Comparison of ENCODE assay signal across 25 mouse cellular contexts in the genomic region with DNA sequence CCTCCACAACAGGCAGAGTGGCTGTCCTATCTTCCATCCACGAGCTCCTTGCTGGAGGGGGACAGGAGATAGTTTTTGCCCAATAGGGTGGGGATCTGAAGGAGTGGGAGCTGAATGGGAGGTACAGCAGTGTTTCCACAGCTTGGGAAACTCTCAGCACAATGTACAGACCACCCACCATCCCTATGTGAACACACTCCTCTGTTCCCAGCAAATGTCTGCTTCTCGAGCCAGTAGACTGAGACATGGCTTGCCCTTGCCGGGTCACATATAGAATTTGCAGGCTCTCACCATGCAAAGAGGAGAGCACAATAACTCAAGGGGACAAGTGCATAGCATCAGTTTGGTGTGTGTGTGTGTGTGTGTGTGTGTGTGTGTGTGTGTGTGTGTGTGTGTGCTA. TPM values are rescaled to one million over a fixed set of nuclear protein-coding genes. Genes with fewer than 3 reads are reported as not detected.
DNase-seq lines count a peak whose midpoint lies in the region; ATAC-seq and TF ChIP-seq lines count a peak whose summit lies in the region.
"Had no signal": no experiment of that assay in that cellular context is flagged by ENCODE, and none has a peak within 500 bp of the region (broad histone marks: within the 10 kb centered on the region; RNA-seq: fewer than 3 reads in every experiment).

No protein-coding gene starts in this region.

- no peaks in the 10 kb centered on the region for H3K9me3 ChIP-seq in heart, embryonic 12.5 days (replicated peaks)
- no peaks in the 10 kb centered on the region for H3K9me3 ChIP-seq in heart, postnatal 0 days (replicated peaks; ENCODE audit: control insufficient read depth, low read length)
- H3K9me3 ChIP-seq in lung, embryonic 16.5 days (ENCODE audit: control insufficient read depth, low read length), result no peaks in the 10 kb centered on the region
- no peaks in the 10 kb centered on the region for H3K9me3 ChIP-seq in stomach, embryonic 16.5 days (replicated peaks; ENCODE audit: control insufficient read depth, low read length)
- H3K9me3 ChIP-seq: embryonic facial prominence, embryonic 10.5 days; embryonic facial prominence, embryonic 15.5 days; forebrain, embryonic 12.5 days; hindbrain, embryonic 10.5 days; hindbrain, embryonic 15.5 days; liver, embryonic 13.5 days; midbrain, embryonic 10.5 days; neural tube, embryonic 13.5 days had no signal

- H3K4me3 ChIP-seq in heart, embryonic 12.5 days, result no peak overlapping the region
- H3K4me3 ChIP-seq in heart, postnatal 0 days (ENCODE audit: low read depth, low read length), result no peak overlapping the region
- H3K4me3 ChIP-seq in lung, embryonic 16.5 days (ENCODE audit: low read length), result no peak overlapping the region
- H3K4me3 ChIP-seq in lung, adult 2 months (replicated peaks; ENCODE audit: extremely low read depth, low read depth, low read length), result no peak overlapping the region
- H3K4me3 ChIP-seq in stomach, embryonic 16.5 days (replicated peaks; ENCODE audit: low read length), result no peak overlapping the region
- H3K4me3 ChIP-seq: embryonic facial prominence, embryonic 10.5 days; embryonic facial prominence, embryonic 15.5 days; forebrain, embryonic 12.5 days; hindbrain, embryonic 10.5 days; hindbrain, embryonic 15.5 days; layer of hippocampus, adult 2 months; liver, embryonic 13.5 days; midbrain, embryonic 10.5 days; neural tube, embryonic 13.5 days had no signal

- TF ChIP-seq EP300 in heart, postnatal 0 days (IDR thresholded peaks at IDR 0.05; ENCODE audit: low read depth), result no peak

- peak overlapping the region; percentile 29; the same call in 1 of the 2 replicates for H3K27ac ChIP-seq in heart, embryonic 12.5 days (ENCODE audit: poor library complexity, severe bottlenecking)
- H3K27ac ChIP-seq in heart, postnatal 0 days (ENCODE audit: low read depth), result peak overlapping the region; percentile 59; the same call in 1 of the 2 replicates
- peak overlapping the region; percentile 90 for H3K27ac ChIP-seq in lung, embryonic 16.5 days (ENCODE audit: low read length)
- peak overlapping the region; percentile 30 for H3K27ac ChIP-seq in stomach, embryonic 16.5 days (ENCODE audit: low read length)
- H3K27ac ChIP-seq: embryonic facial prominence, embryonic 10.5 days; forebrain, embryonic 12.5 days; hindbrain, embryonic 10.5 days; hindbrain, embryonic 15.5 days; layer of hippocampus, adult 2 months; liver, embryonic 13.5 days; midbrain, embryonic 10.5 days; neural tube, embryonic 13.5 days had no signal

- peaks cover 55% of the 10 kb centered on the region for H3K4me1 ChIP-seq in heart, embryonic 12.5 days (replicated peaks)
- H3K4me1 ChIP-seq in heart, postnatal 0 days (ENCODE audit: control insufficient read depth, insufficient read depth), result peaks cover 44% of the 10 kb centered on the region
- peaks cover 31% of the 10 kb centered on the region for H3K4me1 ChIP-seq in lung, embryonic 16.5 days (replicated peaks; ENCODE audit: control insufficient read depth, insufficient read depth, low read length)
- no peaks in the 10 kb centered on the region; the same call in 1 of the 2 replicates for H3K4me1 ChIP-seq in lung, adult 2 months (ENCODE audit: control insufficient read depth, insufficient read depth, low read length)
- peaks cover 15% of the 10 kb centered on the region for H3K4me1 ChIP-seq in stomach, embryonic 16.5 days (ENCODE audit: control insufficient read depth, insufficient read depth, low read length)
- H3K4me1 ChIP-seq: hindbrain, embryonic 10.5 days; hindbrain, embryonic 15.5 days; liver, embryonic 13.5 days; midbrain, embryonic 10.5 days had no signal

- intact Hi-C loops in heart, postnatal 25 days (cut with DNase I), result loop anchor here (2.0 kb wide), 1 partner anchor 19 kb away; no protein-coding TSS in a partner anchor

- no peaks in the 10 kb centered on the region for H3K27me3 ChIP-seq in heart, embryonic 12.5 days (replicated peaks)
- H3K27me3 ChIP-seq in heart, postnatal 0 days (ENCODE audit: control insufficient read depth, insufficient read depth, low read length), result no peaks in the 10 kb centered on the region
- no peaks in the 10 kb centered on the region for H3K27me3 ChIP-seq in lung, embryonic 16.5 days (ENCODE audit: control insufficient read depth, insufficient read depth, low read depth, low read length)
- H3K27me3 ChIP-seq in stomach, embryonic 16.5 days (ENCODE audit: control insufficient read depth, insufficient read depth, low read length), result no peaks in the 10 kb centered on the region
- H3K27me3 ChIP-seq: embryonic facial prominence, embryonic 15.5 days; forebrain, embryonic 12.5 days; hindbrain, embryonic 15.5 days; liver, embryonic 13.5 days; neural tube, embryonic 13.5 days; Patski had no signal

- TF ChIP-seq CTCF in heart, postnatal 0 days (IDR thresholded peaks at IDR 0.05; ENCODE audit: low read depth), result no peak
- no peak for TF ChIP-seq CTCF in lung, adult 2 months (IDR thresholded peaks at IDR 0.05; ENCODE audit: insufficient read depth, low read length)

- ATAC-seq in heart, embryonic 12.5 days (ENCODE audit: insufficient number of reproducible peaks, low FRiP score), result no peak
- ATAC-seq in heart, postnatal 0 days (ENCODE audit: insufficient read depth, low read depth), result no peak
- ATAC-seq in lung, embryonic 16.5 days (ENCODE audit: low read depth), result peak; percentile 44
- no peak; the same call in 1 of the 2 replicates for ATAC-seq in stomach, embryonic 16.5 days (ENCODE audit: insufficient read depth, low FRiP score)
- ATAC-seq: inflammation-experienced regulatory T-cells, adult 6 months; Patski had no signal

- 54% methylated on average over 3 of the region's 3 CpGs for WGBS in heart, embryonic 12.5 days
- 49% methylated on average over 3 of the region's 3 CpGs for WGBS in heart, postnatal 0 days
- WGBS in lung, embryonic 16.5 days, result 54% methylated on average over 3 of the region's 3 CpGs
- 77% methylated on average over 3 of the region's 3 CpGs for WGBS in lung, adult 2 months
- WGBS in stomach, embryonic 16.5 days, result 62% methylated on average over 3 of the region's 3 CpGs

- H3K36me3 ChIP-seq in heart, embryonic 12.5 days, result peaks cover 3% of the 10 kb centered on the region; the same call in 1 of the 2 replicates
- H3K36me3 ChIP-seq in heart, postnatal 0 days (replicated peaks; ENCODE audit: control insufficient read depth, insufficient read depth, low read length), result peaks cover 24% of the 10 kb centered on the region
- H3K36me3 ChIP-seq in lung, embryonic 16.5 days (ENCODE audit: control insufficient read depth, insufficient read depth, low read length), result no peaks in the 10 kb centered on the region; the same call in 1 of the 2 replicates
- H3K36me3 ChIP-seq in stomach, embryonic 16.5 days (ENCODE audit: control insufficient read depth, insufficient read depth, low read length), result no peaks in the 10 kb centered on the region
- H3K36me3 ChIP-seq: liver, embryonic 13.5 days had no signal

- no peak for TF ChIP-seq POLR2A in lung, adult 2 months (IDR thresholded peaks at IDR 0.05; ENCODE audit: borderline replicate concordance, extremely low read depth, low read depth, low read length)

- no peak overlapping the region for H3K4me2 ChIP-seq in heart, embryonic 12.5 days
- no peak overlapping the region for H3K4me2 ChIP-seq in heart, postnatal 0 days (ENCODE audit: low read depth, low read length)
- no peak overlapping the region for H3K4me2 ChIP-seq in lung, embryonic 16.5 days (ENCODE audit: low read depth, low read length)
- no peak overlapping the region for H3K4me2 ChIP-seq in stomach, embryonic 16.5 days (ENCODE audit: low read depth, low read length)
- H3K4me2 ChIP-seq: embryonic facial prominence, embryonic 15.5 days; forebrain, embryonic 12.5 days; hindbrain, embryonic 15.5 days; liver, embryonic 13.5 days; neural tube, embryonic 13.5 days had no signal

- no peak for DNase-seq in heart, postnatal 25 days (ENCODE audit: low spot score)
- no peak for DNase-seq in heart, postnatal 0 days (ENCODE audit: low spot score)
- DNase-seq in heart, adult 8-10 months (ENCODE audit: low spot score), result no peak
- no peak for DNase-seq in lung, adult 2 months
- DNase-seq: cerebellum, adult 8-10 months; cerebellum, postnatal 25 days; forebrain, postnatal 0 days; liver, embryonic 13.5 days; lung, adult 18-20 months; right cerebral cortex, postnatal 4 days had no signal

- H3K9ac ChIP-seq in heart, embryonic 12.5 days, result no peak overlapping the region
- H3K9ac ChIP-seq in heart, postnatal 0 days (replicated peaks; ENCODE audit: low read depth, low read length), result no peak overlapping the region
- peak overlapping the region; percentile 11; the same call in 1 of the 2 replicates for H3K9ac ChIP-seq in lung, embryonic 16.5 days (ENCODE audit: low read length)
- H3K9ac ChIP-seq in stomach, embryonic 16.5 days (ENCODE audit: low read length), result no peak overlapping the region
- H3K9ac ChIP-seq: embryonic facial prominence, embryonic 15.5 days; forebrain, embryonic 12.5 days; forebrain, postnatal 0 days; hindbrain, embryonic 15.5 days; liver, embryonic 13.5 days; neural tube, embryonic 13.5 days had no signal

RNA-seq across cellular contexts. Expression of a gene that starts 20.7 kb away (rescaled TPM):
- polyA plus RNA-seq in heart, embryonic 12.5 days (2016; fragmentation: Nextera tagmentation; extraction: Ambion mirVana), result 7.9 and 8.0 TPM in 2 replicates
- total RNA-seq in heart, postnatal 25 days (2021), result 10 to 100 TPM; 17.9 to 20.9 TPM
- 12.8 and 34.4 TPM in 2 replicates for total RNA-seq in heart, postnatal 0 days (2014; rRNA removed; ENCODE audit: low replicate concordance)
- polyA plus RNA-seq in heart, postnatal 0 days (2015; fragmentation: Nextera tagmentation; extraction: Ambion mirVana), result 7.6 and 8.3 TPM in 2 replicates
- total RNA-seq in heart, adult 8-10 months (2022), result 10 to 100 TPM; 11.2 to 18.0 (median 12.8) TPM
- polyA plus RNA-seq in lung, embryonic 16.5 days (2015; fragmentation: Nextera tagmentation; extraction: Ambion mirVana), result 17.5 and 18.7 TPM in 2 replicates
- 5.6 and 7.2 TPM in 2 replicates for polyA plus RNA-seq in lung, adult 2 months (2012; rRNA removed)
- 15.2 and 17.3 TPM in 2 replicates for polyA plus RNA-seq in stomach, embryonic 16.5 days (2015; fragmentation: Nextera tagmentation; extraction: Ambion mirVana)
- total RNA-seq: megakaryocyte progenitor cell, adult 5-6 weeks; MEL had no signal
- polyA plus RNA-seq: inflammation-experienced regulatory T-cells, adult 6 months had no signal

Comparison
In these comparisons a context has a peak if more than half of its experiments do, and no peak if none do; other contexts are left out.
1. H3K27ac ChIP-seq: peak in every context shown above with its lines; median percentile 90 in lung, embryonic 16.5 days; 59 in heart, postnatal 0 days; 30 in stomach, embryonic 16.5 days; 29 in heart, embryonic 12.5 days.